Mouse (Mus musculus) olfactory bulb, adult 2 months (tissue): Measurements from ENCODE around the gene Gm42372.

Experiments used
- CTCF ChIP-seq: fragments of 200-500 bp; IDR thresholded peaks from 2 replicates; pipeline ENCODE4 v1.5.1; 2012; ENCODE audit warnings: low read depth, mild to moderate bottlenecking, low read length, moderate library complexity; ENCODE audit not compliant: insufficient read depth
- POLR2A ChIP-seq: fragments of 200-500 bp; IDR thresholded peaks from 2 replicates; pipeline ENCODE4 v1.6.1; 2012; ENCODE audit warnings: mild to moderate bottlenecking, low read depth, low read length, moderate library complexity; ENCODE audit not compliant: insufficient read depth

DNA sequence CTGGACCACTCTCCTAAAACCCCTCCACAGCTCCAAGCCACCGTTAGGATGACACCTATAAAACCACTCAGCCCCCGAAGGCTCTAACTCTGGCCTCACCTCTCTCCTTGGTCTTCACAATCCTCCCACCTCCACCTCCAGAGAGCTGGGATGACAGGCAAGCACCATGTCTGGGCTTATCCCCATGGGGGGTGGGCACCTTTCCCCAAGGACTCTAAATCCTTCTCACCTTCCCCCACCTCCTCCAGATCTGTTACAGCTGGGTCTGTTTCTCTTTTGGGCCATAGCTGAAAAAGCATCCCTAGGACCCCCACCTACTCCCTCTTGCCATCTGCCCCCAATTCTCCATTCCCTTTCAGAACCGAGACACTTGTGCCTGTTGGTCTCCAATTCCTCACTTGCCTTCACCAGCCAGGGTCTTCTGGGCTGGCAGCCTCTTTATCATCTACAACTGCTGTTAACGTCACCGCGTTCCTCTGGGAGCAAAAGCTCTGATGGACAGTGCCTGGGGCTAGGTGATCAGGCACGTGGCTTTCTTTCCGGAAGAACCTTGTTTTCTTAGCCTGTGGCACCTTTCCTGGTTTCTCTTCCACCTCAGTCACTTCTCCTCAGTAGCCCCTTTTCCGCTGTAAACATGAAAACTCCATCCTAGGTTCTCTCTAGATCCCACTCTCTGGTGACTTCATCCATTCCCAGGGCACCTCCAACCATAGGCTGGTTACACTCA, 43.2 kb downstream of the Gm42372 start:
- TF ChIP-seq CTCF = no peak
- no peak for TF ChIP-seq POLR2A
